Mouse (Mus musculus) liver, embryonic 14.5 days (tissue): Measurements from ENCODE around the gene Cyp2d11.

Source experiments
- CTCF ChIP-seq: IDR thresholded peaks from 2 replicates; pipeline ENCODE4 v1.5.1; 2016; ENCODE audit warnings: antibody characterized with exemption, low read depth, control low read depth
- EP300 ChIP-seq: IDR thresholded peaks from 2 replicates; pipeline ENCODE4 v1.6.1; 2016; ENCODE audit warnings: antibody characterized with exemption, low read depth

- TF ChIP-seq CTCF, result no peak
- TF ChIP-seq EP300, result no peak
Observed at GRCm38 (mm10) chr15:82418616-82419015, 24.8 kb upstream of the Cyp2d11 start.
